In genomic region chr9:37554838-37555748, GRCm38 (mm10) we compare ENCODE assay signal across 8 mouse cellular contexts. TPM values are rescaled to one million over a fixed set of nuclear protein-coding genes. Genes with fewer than 3 reads are reported as not detected.
DNase-seq lines count a peak whose midpoint lies in the region; ATAC-seq lines count a peak whose summit lies in the region.

Gene Siae (plus strand): TSS chr9:37555698.

- H3K27ac ChIP-seq in neural tube, embryonic 12.5 days = no peak within 1 kb of the TSS
- H3K27ac ChIP-seq in intestine, embryonic 15.5 days = no peak within 1 kb of the TSS

- ATAC-seq in frontal cortex, adult (ENCODE audit: low TSS enrichment) = peak; percentile 38
- ATAC-seq in neural tube, embryonic 12.5 days (ENCODE audit: low FRiP score, low read depth) = no peak
- ATAC-seq in intestine, embryonic 15.5 days = no peak

- WGBS in neural tube, embryonic 12.5 days = 31% methylated on average over 7 of the region's 7 CpGs
- WGBS in intestine, embryonic 15.5 days = 29% methylated on average over 7 of the region's 7 CpGs

- peaks cover 56% of the 10 kb centered on the region for H3K27me3 ChIP-seq in neural tube, embryonic 12.5 days (replicated peaks)
- H3K27me3 ChIP-seq in intestine, embryonic 15.5 days (replicated peaks) = peaks cover 33% of the 10 kb centered on the region

- H3K4me1 ChIP-seq in neural tube, embryonic 12.5 days = peaks cover 13% of the 10 kb centered on the region
- peaks cover 13% of the 10 kb centered on the region for H3K4me1 ChIP-seq in intestine, embryonic 15.5 days (replicated peaks)

- DNase-seq in frontal cortex, postnatal 10 days (ENCODE audit: low spot score in 2 of 2) = no peak
- no peak for DNase-seq in neural tube, embryonic 10.5 days (ENCODE audit: extremely low spot score, low spot score)
- DNase-seq in right cerebral cortex, postnatal 25 days = peak; percentile 67
- DNase-seq in spleen, postnatal 4 days (ENCODE audit: low spot score in 2 of 2) = no peak
- no peak for DNase-seq in adipocyte (ENCODE audit: low spot score)

- no peak within 1 kb of the TSS for H3K9ac ChIP-seq in neural tube, embryonic 12.5 days
- H3K9ac ChIP-seq in intestine, embryonic 15.5 days = no peak within 1 kb of the TSS

- H3K4me2 ChIP-seq in neural tube, embryonic 12.5 days (replicated peaks) = no peak within 1 kb of the TSS
- no peak within 1 kb of the TSS for H3K4me2 ChIP-seq in intestine, embryonic 15.5 days (replicated peaks)

- H3K9me3 ChIP-seq in neural tube, embryonic 12.5 days = no peaks in the 10 kb centered on the region
- H3K9me3 ChIP-seq in intestine, embryonic 15.5 days = no peaks in the 10 kb centered on the region

- no peaks in the 10 kb centered on the region for H3K36me3 ChIP-seq in neural tube, embryonic 12.5 days
- no peaks in the 10 kb centered on the region for H3K36me3 ChIP-seq in intestine, embryonic 15.5 days

- no peak within 1 kb of the TSS for H3K4me3 ChIP-seq in neural tube, embryonic 12.5 days
- no peak within 1 kb of the TSS for H3K4me3 ChIP-seq in intestine, embryonic 15.5 days (replicated peaks)

RNA-seq across cellular contexts. Expression of gene Siae, which starts in this region (rescaled TPM):
- 8.8 and 10.5 TPM in 2 replicates for polyA plus RNA-seq in neural tube, embryonic 12.5 days (2016; fragmentation: Nextera tagmentation; extraction: Ambion mirVana)
- polyA plus RNA-seq in intestine, embryonic 15.5 days (2015; fragmentation: Nextera tagmentation; extraction: Ambion mirVana) = 13.9 and 14.5 TPM in 2 replicates
